Mouse (Mus musculus): ENCODE results near the gene Arxes2. TPM values are rescaled to one million over a fixed set of nuclear protein-coding genes. Genes with fewer than 3 reads are reported as not detected.
A peak's percentile ranks its signal among the peaks of the same experiment; 100 is the strongest.
"Not testable (repeated sequence)": the region's sequence is repeated elsewhere in the genome, so short reads cannot be mapped to it uniquely, and the experiment has no call there.

The Arxes2 gene
- polyA plus RNA-seq, 1 experiment from 2014 or later, result 305 TPM

DNA sequence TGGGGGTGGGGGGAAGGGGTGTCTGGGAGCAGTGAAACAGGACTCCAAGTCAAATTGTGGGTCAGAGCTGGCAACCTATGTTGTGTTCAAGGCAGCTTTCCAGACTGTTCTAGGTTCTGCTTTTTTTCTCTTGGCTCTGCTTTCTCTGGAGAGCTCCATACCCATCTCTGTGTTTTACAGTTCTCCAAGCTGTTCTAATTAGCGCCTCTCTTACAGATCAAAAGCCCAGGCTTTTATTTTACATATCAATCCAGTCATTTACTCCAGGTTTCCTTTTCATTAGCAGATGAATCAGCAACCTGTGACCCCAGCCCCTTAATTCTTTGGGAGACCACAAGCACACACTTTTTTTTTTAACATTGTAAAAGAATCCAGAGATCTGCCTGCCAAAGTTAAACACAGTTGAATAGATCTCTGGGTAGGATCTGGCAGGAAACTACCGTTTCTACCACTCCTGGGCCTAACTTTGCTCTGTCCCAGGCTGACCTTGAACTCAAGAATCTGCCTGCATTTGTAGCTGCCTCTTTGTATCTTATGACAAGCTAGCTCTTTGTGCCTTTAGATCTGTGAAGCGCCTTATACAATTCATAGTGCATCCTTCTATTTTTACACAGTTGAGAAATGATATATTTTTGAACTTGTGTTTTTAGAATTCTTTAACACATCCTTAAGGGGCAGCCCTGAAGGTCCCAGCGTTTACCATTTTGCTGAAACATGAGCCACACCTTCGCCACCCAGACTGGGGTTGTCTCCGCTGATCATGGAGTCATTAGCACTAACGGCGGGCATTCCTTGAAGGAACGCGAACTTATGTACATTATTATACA, 19.8 kb upstream of the Arxes2 start:
- H3K4me3 ChIP-seq (ENCODE audit: low read length), result no peak overlapping the region
- H3K9ac ChIP-seq (ENCODE audit: low read depth, low read length), result no peak overlapping the region
- WGBS, result 59% methylated on average over 10 of the region's 10 CpGs
- H3K4me1 ChIP-seq (ENCODE audit: control insufficient read depth, insufficient read depth, low read depth, low read length), result no peaks in the 10 kb centered on the region
- H3K36me3 ChIP-seq (ENCODE audit: control insufficient read depth, insufficient read depth, low read length), result no peaks in the 10 kb centered on the region
- no peaks in the 10 kb centered on the region for H3K27me3 ChIP-seq (replicated peaks; ENCODE audit: control insufficient read depth, insufficient read depth, low read length)
- no peak overlapping the region for H3K4me2 ChIP-seq (ENCODE audit: low read length)
- no peak overlapping the region for H3K27ac ChIP-seq (ENCODE audit: low read depth, low read length)
- no peaks in the 10 kb centered on the region for H3K9me3 ChIP-seq (ENCODE audit: control insufficient read depth, low read length)
- ATAC-seq, result no peak

DNA sequence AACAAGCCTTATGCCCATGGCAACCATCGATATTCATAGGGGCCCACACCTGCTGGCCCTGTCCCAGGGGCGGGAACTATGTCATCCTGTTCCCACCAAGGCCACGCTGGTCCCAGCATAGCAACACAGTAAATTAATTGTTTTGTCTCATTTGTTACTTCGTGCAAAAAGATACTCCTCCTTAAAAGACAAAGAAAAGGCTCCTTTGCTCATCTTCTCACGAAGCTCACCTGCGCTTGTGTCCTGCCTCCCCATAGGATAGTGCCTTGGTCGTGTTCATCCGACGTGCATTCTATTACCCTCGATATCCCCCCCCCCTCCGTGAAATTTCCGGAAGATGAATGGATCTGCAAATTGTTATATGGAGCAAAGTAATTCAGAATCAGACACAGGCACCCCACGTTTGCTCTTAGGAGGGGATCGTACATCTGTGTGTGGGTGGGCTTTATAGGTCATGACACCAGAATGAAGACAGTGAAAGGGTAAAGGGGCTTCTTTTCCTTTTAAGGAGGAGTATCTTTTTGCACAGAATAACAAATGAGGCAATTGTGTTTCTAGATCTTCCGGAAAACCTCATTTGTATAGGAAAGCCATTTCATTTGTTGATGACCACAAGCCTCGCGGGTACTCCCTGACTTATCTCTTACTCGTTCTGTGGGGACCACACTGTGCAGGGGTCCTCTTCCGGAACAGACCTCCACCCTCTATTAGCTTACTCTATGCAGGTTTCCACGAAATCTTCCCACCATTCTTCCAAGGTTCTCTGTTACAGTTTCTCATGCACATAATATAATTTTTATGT, 19.0 kb upstream of the Arxes2 start:
- no peaks in the 10 kb centered on the region for H3K36me3 ChIP-seq (ENCODE audit: control insufficient read depth, insufficient read depth, low read length)
- no peaks in the 10 kb centered on the region for H3K4me1 ChIP-seq (ENCODE audit: control insufficient read depth, insufficient read depth, low read depth, low read length)
- H3K27ac ChIP-seq (ENCODE audit: low read depth, low read length), result no peak overlapping the region
- no peaks in the 10 kb centered on the region for H3K9me3 ChIP-seq (ENCODE audit: control insufficient read depth, low read length)
- peak overlapping the region; percentile 17 for H3K4me3 ChIP-seq (ENCODE audit: low read length)
- ATAC-seq, result peak; percentile 91
- H3K27me3 ChIP-seq (replicated peaks; ENCODE audit: control insufficient read depth, insufficient read depth, low read length), result no peaks in the 10 kb centered on the region
- H3K4me2 ChIP-seq (ENCODE audit: low read length), result peak overlapping the region; percentile 47
- H3K9ac ChIP-seq (ENCODE audit: low read depth, low read length), result 0 out of 2 replicates have a peak overlapping the region, but pooled peaks have one; percentile 27
- 40% methylated on average over 20 of the region's 20 CpGs for WGBS

DNA sequence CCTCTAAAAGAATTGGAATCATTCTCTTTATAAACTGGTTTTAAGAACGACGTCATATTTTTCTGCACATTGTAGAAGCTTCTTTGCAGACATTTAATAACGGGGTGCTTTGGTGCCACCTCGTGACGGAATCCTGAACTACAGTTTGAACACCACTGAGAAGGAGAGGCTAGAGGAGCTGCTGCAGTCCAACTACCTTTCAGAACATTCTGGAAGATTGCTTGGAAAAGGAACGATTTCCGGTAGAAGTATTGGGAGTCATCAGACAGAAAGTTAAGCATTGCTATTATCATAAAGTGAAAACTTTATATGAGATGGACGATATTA, 18.4 kb upstream of the Arxes2 start:
- peak overlapping the region; percentile 17; the same call in 1 of the 2 replicates for H3K4me3 ChIP-seq (ENCODE audit: low read length)
- H3K36me3 ChIP-seq (ENCODE audit: control insufficient read depth, insufficient read depth, low read length), result no peaks in the 10 kb centered on the region
- ATAC-seq, result peak; percentile 91
- H3K9ac ChIP-seq (ENCODE audit: low read depth, low read length), result no peak overlapping the region
- H3K9me3 ChIP-seq (ENCODE audit: control insufficient read depth, low read length), result no peaks in the 10 kb centered on the region
- WGBS, result 19% methylated on average over 8 of the region's 8 CpGs
- H3K4me2 ChIP-seq (ENCODE audit: low read length), result peak overlapping the region; percentile 47
- no peaks in the 10 kb centered on the region for H3K4me1 ChIP-seq (ENCODE audit: control insufficient read depth, insufficient read depth, low read depth, low read length)
- no peaks in the 10 kb centered on the region for H3K27me3 ChIP-seq (replicated peaks; ENCODE audit: control insufficient read depth, insufficient read depth, low read length)
- H3K27ac ChIP-seq (ENCODE audit: low read depth, low read length), result no peak overlapping the region

DNA sequence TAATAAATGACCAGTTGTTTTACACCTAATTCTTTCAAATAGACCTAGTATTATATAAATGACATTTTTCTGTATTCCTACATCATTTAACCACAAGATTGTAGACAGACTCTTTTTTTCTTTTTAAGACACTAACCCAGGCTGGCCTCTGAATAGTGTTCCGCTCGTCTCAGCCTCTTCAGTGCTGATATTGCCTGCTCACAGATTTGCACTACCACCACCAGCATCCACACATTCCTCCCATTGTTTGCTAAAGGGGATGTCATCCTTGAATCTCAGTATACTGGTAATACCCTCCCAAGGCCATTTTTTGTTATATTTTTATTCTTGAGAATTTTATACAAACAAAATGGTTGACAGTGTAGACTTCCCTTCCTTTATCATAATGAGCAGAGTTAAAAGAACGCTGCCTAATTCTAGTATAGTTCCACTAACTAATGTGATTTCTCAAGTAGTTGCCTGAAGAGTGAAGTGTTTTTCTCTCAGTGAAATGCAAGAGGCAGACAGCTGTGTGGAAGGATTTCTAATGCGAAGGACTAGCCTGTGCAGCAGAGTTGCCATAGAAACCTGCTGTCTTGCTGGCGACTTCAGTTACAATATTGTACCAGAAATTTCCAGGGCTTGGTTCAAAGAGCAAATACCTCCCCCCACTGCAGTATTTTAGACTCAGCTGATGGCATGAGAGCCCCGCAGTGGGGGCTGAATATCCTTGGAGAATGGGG, 8.9 kb upstream of the Arxes2 start:
- WGBS, result 40% methylated on average over 6 of the region's 6 CpGs
- H3K4me2 ChIP-seq (ENCODE audit: low read length), result no peak overlapping the region
- ATAC-seq, result peak; percentile 80; the same call in 1 of the 2 replicates
- no peaks in the 10 kb centered on the region for H3K27me3 ChIP-seq (replicated peaks; ENCODE audit: control insufficient read depth, insufficient read depth, low read length)
- H3K4me1 ChIP-seq (ENCODE audit: control insufficient read depth, insufficient read depth, low read depth, low read length), result no peaks in the 10 kb centered on the region; the same call in 1 of the 2 replicates
- H3K4me3 ChIP-seq (ENCODE audit: low read length), result no peak overlapping the region
- no peak overlapping the region for H3K9ac ChIP-seq (ENCODE audit: low read depth, low read length)
- no peaks in the 10 kb centered on the region for H3K9me3 ChIP-seq (ENCODE audit: control insufficient read depth, low read length)
- no peaks in the 10 kb centered on the region for H3K36me3 ChIP-seq (ENCODE audit: control insufficient read depth, insufficient read depth, low read length)
- peak overlapping the region; percentile 44; the same call in 1 of the 2 replicates for H3K27ac ChIP-seq (ENCODE audit: low read depth, low read length)

DNA sequence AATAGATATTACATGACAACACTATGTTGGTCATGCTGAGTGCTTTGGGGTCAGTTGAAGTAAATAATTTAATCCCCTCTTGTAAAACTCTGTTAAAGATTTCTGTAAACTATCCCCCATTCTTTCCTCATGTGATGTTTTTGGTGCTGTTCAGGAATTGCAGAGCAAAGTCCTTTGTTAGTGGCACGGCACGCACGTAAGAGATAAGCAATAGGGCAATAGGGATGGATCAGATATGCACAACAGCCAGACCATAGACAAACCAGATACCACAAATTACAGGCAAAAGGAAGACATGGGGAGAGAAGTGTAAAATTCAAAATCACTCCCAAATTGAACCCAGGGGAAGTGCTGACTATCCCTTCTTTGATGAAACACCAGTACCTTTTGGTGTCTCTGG, 7.4 kb upstream of the Arxes2 start:
- no peaks in the 10 kb centered on the region for H3K36me3 ChIP-seq (ENCODE audit: control insufficient read depth, insufficient read depth, low read length)
- WGBS, result 93% methylated on average over 3 of the region's 3 CpGs
- H3K27ac ChIP-seq (ENCODE audit: low read depth, low read length), result no peak overlapping the region
- no peak overlapping the region for H3K4me3 ChIP-seq (ENCODE audit: low read length)
- no peak for ATAC-seq
- no peaks in the 10 kb centered on the region for H3K27me3 ChIP-seq (replicated peaks; ENCODE audit: control insufficient read depth, insufficient read depth, low read length)
- no peaks in the 10 kb centered on the region; the same call in 1 of the 2 replicates for H3K4me1 ChIP-seq (ENCODE audit: control insufficient read depth, insufficient read depth, low read depth, low read length)
- no peak overlapping the region for H3K9ac ChIP-seq (ENCODE audit: low read depth, low read length)
- H3K9me3 ChIP-seq (ENCODE audit: control insufficient read depth, low read length), result no peaks in the 10 kb centered on the region
- H3K4me2 ChIP-seq (ENCODE audit: low read length), result no peak overlapping the region

DNA sequence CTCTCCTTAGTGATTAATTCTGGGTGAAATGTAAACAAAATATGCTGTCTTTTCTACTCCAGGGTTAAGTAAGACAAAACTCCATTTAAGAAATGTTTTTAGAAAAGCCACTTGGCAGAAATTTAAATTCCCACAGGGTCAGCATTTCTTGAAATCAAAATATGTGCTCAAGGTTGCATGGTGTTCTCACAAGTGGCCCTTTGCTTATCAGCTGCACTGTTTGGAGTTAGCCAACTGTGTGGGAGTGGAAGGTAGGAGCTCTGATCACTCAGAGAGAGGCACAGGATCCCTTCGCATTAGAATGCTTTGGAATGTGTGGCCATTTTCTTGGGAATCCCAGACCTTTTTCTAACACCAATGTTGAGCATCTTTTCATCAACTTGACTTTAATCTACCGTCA, 3.0 kb upstream of the Arxes2 start:
- Histone ChIP-seq H3K4me3 (ENCODE audit: low read length) (no peak overlapping the region), H3K27me3 (replicated peaks; ENCODE audit: control insufficient read depth, insufficient read depth, low read length) (no peaks in the 10 kb centered on the region), H3K9ac (ENCODE audit: low read depth, low read length) (no peak overlapping the region), H3K4me2 (ENCODE audit: low read length) (no peak overlapping the region), H3K36me3 (ENCODE audit: control insufficient read depth, insufficient read depth, low read length) (no peaks in the 10 kb centered on the region), H3K4me1 (ENCODE audit: control insufficient read depth, insufficient read depth, low read depth, low read length) (no peaks in the 10 kb centered on the region; the same call in 1 of the 2 replicates), H3K9me3 (ENCODE audit: control insufficient read depth, low read length) (no peaks in the 10 kb centered on the region), H3K27ac (ENCODE audit: low read depth, low read length) (no peak overlapping the region)
- no peak for ATAC-seq
- 84% methylated on average over 2 of the region's 2 CpGs for WGBS

DNA sequence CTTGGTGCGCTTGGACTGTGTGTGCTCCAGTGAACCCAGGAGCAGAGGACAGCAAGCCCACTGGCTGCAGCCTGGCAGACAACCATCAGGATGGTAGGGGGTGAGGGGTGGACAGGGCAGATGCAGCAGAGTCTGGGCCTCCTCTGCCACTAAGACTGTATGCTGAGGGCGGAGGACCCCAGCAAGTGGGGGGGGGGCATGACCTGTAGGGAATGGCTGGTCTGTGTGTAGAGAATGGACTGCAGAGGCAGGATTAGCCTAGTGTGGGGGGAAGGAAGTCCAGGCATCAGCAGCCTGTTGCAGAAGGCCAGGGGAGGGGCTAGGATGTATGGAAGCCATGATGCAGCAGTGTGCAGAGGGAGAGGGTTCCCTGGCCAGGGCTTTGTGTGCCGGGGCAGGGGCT, 431 bp upstream of the Arxes2 start:
- H3K27ac ChIP-seq (ENCODE audit: low read depth, low read length); H3K9me3 ChIP-seq (ENCODE audit: control insufficient read depth, low read length); H3K27me3 ChIP-seq (replicated peaks; ENCODE audit: control insufficient read depth, insufficient read depth, low read length); H3K4me3 ChIP-seq (ENCODE audit: low read length); H3K4me1 ChIP-seq (ENCODE audit: control insufficient read depth, insufficient read depth, low read depth, low read length); H3K36me3 ChIP-seq (ENCODE audit: control insufficient read depth, insufficient read depth, low read length); H3K9ac ChIP-seq (ENCODE audit: low read depth, low read length): not testable (repeated sequence)
- ATAC-seq, result peak; percentile 96
- WGBS, result 54% methylated on average over 2 of the region's 3 CpGs
- H3K4me2 ChIP-seq (ENCODE audit: low read length), result peak overlapping the region; percentile 25; the same call in 1 of the 2 replicates

DNA sequence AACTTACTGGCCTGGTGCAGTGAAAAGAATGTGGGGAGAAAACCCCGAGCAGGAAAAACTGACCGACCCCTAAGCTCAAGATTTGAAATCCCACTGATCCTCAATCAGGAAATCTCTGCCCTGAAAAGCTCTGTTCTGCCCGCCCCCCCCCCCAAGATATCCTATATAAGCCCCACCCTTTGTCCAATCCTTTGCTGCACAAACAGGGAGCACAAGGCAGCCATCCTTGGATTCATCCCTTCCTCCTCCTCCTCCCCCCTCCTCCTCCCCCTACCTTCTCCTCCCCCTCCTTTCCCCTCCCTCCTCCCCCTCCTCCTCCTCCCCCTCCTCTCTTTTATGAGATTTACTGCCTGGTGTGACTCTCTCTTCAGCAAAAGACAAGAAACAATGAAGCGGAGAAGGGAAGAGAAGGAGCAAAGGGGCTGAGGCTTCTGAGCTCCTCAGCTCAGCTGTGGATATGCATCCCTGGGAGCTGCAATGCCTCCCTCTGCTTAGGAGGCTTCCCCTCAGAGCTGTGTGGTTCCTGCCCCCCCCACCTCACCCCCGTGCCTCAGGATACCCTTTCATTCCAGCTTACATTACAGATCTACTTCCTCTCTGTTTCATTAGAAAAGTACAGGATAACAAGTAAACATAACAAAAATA, 13.7 kb downstream of the Arxes2 start:
- Histone ChIP-seq H3K27me3 (replicated peaks; ENCODE audit: control insufficient read depth, insufficient read depth, low read length) (no peaks in the 10 kb centered on the region), H3K27ac (ENCODE audit: low read depth, low read length) (no peak overlapping the region), H3K4me3 (ENCODE audit: low read length) (no peak overlapping the region), H3K9me3 (ENCODE audit: control insufficient read depth, low read length) (no peaks in the 10 kb centered on the region), H3K9ac (ENCODE audit: low read depth, low read length) (no peak overlapping the region), H3K4me1 (ENCODE audit: control insufficient read depth, insufficient read depth, low read depth, low read length) (no peaks in the 10 kb centered on the region), H3K36me3 (ENCODE audit: control insufficient read depth, insufficient read depth, low read length) (no peaks in the 10 kb centered on the region), H3K4me2 (ENCODE audit: low read length) (no peak overlapping the region)
- WGBS, result 23% methylated on average over 5 of the region's 5 CpGs
- ATAC-seq, result no peak

Measured in hindbrain, embryonic 16.5 days (tissue).